Mouse (Mus musculus): ENCODE data around the gene 1700003F12Rik.

- TF ChIP-seq CTCF (conservative IDR thresholded peaks at IDR 0.05; ENCODE audit: insufficient read depth, insufficient read length, low read depth, low read length) = no peak
- no peak for TF ChIP-seq POLR2A (IDR thresholded peaks at IDR 0.05; ENCODE audit: low read depth, low read length)
These were observed 21.6 kb upstream of the 1700003F12Rik start for GRCm38 (mm10) chr2:154525285-154525684.
